Mouse (Mus musculus): ENCODE results near the gene Tfpt.
"Not testable (repeated sequence)": the region's sequence is repeated elsewhere in the genome, so short reads cannot be mapped to it uniquely, and the experiment has no call there.

Gene Tfpt

DNA sequence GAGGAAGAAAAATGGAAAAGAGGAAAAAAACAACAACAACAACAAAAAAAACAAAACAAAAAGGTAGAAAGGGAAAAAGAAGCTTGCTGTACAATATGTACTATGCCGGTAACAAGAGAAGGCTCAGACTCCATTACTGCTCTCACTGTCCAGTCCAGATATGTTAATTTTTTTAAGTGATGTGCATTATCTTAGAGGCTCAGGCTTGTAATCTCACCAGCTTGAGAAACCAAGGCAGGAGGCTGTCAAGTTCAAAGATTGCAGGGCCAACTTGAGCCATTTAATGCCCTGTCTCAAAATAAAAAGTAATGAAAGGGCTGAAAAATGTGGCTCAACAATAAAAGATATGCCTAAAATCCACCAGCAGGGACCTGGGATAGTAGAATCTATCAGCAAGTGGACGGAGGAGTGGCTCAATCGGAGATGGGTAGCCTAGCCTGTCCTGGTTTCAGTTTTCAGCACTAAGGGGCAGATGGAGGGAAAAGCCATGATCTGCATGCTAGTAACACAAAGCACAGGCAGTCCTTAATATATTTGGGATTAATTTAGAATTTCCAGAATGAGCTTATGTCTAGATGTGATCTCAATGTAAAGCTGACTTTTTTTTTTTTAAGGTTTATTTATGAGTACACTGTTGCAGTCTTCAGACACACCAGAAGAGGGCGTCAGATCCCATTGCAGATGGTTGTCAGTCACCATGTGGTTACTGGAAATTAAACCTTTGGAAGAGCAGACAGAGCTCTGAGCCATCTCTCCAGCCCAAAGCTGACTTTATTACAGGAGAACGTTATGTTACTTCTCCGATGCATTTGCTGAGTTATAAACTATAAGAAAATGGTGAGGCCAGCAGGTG, 13.1 kb downstream of the Tfpt start:
- DNase-seq, result no peak

DNA sequence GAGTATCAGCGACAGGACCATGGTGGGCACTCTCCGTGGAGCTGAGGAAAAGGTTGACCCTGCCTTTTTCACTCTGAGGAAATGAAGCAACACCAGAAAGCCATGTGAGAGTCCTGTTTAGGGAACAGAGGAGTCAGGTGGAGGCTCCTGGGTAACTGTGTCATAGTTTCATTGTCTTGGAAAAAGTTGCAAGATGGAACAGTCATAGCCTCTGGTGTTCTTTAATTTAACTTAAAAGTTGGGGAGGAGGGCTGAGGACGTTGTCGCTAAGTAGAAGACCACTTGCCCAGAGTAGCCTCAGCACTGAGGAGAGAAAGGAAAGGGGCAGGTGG, 13.7 kb downstream of the Tfpt start, which contains the start of gene Oscar:
TSS of gene Oscar (minus strand) at position 101 of the 332 bp plus-strand sequence.
- no peak for DNase-seq

DNA sequence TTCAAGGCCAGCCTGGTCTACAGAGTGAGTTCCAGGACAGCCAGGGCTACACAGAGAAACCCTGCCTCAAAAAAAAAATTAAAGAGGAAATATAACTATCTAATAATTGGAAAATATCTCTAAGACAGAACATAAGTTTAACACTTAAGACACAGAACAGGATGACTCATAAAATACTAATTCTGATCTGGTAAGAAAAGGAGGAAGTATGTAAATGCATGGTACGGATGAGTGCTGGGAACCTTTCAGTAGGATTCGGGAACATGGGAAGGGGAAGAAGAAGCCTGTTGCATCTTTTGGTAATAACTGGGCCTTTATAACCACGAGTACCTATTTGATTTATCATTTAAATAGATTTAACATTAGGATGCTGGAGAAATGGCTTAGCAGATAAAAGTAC, 15.7 kb downstream of the Tfpt start:
- no peak for DNase-seq

DNA sequence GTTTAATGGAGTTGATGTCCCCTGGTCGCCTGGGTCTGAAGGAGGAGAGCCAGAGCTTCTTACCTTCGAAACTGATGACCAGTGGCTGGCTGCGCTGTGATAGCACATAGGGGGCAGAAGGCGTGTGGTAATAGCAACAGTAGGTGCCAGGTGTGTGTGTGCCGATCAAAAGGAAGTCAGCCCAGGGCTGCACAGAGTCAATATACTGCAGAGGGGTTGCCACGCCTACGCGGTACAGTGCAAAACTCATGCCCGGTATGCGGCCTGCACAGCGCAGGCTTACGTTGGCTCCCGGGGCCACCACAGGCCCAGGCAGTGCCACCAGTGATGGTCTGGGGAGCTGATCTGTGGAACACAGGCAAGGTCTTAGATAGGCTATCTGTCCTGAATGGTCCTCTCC, 18.7 kb downstream of the Tfpt start:
- no peak for DNase-seq

DNA sequence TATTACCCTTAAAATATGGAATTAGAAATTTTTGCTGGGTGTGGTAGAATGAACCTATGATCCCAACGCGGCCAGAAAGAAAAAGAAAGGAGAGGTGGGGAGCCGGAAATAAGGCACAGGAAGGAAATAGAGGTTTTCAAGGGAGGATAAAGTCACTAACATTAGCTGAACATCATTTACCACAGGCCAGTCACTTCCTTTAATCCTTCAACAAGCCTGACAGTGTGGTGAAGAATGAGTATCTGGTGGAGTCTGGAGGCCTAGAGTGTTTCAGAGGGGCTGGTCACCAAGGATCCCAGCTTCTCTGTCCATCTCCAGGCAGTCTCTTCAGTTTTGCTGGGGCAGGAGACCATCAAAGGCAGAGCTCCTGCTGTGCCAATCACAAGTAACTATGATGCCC, 19.3 kb downstream of the Tfpt start:
- DNase-seq, result no peak

DNA sequence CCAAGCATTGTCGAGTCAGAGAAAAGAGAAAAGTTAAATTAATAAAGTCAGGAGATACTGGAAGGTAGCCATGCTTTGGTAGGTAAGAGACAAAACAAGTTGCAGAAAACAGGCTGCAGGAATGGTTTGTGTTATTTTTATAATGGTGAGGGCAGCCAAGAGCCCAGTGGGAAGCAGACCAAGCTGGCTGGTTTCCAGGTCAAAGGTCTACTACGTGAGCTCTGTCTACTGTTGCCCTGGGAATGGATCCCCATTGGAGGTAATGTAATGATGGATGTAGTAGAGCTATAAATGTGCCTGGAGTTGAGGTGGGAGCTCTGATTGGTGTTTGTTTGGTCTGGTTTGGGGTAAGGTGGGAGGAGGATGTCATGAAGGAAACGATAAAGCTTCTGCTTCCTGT, 20.6 kb downstream of the Tfpt start:
- DNase-seq, result peak; percentile 79

DNA sequence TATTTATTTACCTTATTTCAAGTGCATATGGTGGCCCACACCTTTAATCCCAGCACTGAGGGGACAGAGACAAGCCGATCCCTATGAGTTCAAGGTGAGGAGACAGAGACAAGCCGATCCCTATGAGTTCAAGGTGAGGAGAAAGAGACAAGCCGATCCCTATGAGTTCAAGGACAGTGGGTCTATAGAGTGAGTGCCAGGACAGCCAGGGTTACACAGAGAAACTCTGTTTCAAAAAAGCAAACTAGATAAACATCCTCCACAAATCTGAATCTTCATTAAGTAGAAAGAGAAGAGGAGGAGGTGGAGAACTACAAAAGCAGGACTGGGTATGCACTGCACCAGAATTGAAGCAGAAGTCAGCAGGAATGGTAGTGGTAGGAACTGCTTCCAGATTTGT, 21.1 kb downstream of the Tfpt start:
- no peak for DNase-seq

DNA sequence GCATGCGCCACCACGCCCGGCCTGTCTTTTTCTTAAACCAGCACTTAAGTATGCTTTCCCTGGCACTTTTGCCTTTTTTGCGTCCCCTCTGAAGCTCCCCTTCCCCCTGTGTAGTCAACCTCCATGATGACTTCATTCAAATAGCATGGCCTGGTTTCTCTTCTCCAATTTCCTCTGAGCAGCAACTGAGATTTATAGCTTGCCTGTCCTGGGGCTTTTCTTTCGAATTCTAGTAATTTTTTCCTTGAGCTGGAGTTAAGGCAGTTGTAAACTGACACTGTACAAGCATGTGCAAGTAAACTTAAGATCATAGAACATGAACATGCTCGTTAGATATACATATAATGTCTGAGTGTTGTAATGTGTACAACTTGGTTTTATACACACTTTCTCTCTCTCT, 22.3 kb downstream of the Tfpt start:
- no peak for DNase-seq

DNA sequence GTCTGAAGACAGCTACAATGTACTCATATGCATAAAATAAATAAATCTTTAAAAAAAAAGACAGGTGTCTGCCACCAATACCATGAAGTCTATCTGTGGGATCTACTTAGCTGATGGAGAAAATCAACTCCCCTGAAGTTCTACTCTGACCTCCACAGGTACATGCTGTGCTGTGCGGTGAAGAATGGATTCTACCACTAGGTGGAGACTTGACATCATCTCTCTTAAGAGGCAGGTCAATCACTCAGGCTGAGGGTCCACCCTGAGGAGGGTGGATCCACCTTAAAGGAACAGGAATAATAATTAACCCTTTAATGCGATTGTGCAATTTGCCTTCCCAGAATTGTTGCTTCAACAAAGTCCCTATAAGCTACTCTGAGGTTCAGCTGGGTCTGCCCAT, 22.9 kb downstream of the Tfpt start:
- peak; percentile 36 for DNase-seq

DNA sequence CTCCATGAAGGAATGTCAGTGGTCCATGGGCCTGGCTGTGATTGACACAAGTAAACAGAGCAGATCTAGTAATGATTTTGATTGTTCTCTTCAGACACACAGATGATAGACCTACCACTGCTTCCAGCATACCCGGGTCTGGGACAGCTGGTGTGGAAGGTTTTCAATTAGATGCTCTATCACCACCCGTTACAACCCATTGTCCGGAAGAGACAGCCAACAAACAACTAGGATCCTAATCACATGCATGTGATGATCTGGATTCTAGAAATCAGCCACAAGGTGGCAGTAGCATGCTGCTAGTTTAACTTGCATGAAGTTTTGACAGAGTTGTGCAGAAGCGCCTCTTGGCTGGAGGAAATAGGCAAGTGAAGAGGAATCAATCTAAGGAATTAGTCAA, 28.6 kb downstream of the Tfpt start:
- peak; percentile 66 for DNase-seq

DNA sequence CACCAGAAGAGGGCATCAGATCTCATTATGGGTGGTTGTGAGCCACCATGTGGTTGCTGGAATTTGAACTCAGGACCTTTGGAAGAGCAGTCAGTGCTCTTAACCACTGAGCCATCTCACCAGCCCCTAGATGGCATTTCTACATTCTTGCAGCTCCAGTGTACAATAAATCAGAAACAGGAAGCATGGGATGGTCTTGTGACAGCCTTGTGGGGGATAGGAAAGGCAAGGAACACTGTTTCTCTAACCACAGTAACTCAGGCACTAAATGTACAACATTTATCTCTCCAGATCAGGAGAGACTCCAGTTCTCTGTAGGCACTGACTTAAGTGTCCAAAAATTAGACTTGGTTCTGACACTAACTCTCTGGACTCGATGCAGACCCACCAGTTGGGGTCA, 32.0 kb downstream of the Tfpt start:
- not testable (repeated sequence) for DNase-seq

DNA sequence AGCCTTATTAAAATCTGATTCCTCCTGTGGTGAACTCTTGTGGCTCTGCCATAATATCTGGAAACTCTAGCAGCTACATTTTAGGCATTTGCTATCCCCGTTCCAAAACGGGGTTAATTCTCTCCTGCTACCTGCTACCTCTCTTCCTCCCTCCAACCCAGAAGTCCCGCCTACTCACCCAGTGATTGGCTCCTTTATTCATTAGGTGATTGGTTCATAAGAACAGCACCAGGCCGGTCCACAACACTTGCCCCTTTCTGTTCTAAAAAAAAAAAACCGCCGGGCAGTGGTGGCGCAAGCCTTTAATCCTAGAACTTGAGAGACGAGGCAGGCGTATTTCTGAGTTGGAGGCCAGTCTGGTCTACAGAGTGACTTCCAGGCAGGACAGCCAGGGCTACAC, 34.6 kb downstream of the Tfpt start:
- peak; percentile 43 for DNase-seq

DNA sequence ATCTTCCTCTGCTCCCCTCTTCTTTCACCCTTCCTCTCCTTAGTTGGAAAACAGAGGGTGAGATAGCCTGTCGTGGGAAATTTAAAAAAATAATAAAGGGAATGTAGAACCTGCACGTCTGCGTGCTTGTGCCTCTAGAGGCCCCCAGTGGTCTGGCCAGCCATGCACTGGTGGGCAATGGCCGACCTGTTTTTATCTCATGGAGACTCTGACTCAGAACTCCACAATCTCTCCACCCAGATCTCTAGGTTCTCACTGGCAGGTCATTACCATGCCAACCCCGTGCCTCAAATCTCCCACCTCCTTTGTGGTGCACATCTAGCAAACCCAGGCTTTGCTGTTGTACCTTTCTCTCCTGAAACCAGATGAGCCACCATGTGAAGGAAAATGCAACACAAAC, 35.0 kb downstream of the Tfpt start:
- DNase-seq, result no peak

DNA sequence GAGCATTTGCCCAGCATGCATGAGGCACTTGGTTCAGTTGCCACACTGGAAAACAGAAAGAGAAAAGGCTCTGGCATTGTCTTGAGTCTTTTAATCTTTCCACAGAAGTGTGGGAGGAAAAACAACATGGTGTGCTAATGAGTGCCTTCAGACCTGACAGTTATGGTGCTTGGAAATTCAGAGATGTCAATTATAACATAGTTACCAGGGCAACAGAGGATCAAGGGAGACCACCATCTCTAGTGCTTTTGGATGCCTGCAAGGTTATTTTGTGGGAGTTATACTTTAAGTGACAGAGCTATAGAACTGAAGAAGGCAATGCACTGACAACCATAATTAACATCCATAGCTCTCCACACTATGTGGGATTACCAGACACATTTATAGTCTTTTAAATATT, 35.9 kb downstream of the Tfpt start:
- DNase-seq, result no peak

DNA sequence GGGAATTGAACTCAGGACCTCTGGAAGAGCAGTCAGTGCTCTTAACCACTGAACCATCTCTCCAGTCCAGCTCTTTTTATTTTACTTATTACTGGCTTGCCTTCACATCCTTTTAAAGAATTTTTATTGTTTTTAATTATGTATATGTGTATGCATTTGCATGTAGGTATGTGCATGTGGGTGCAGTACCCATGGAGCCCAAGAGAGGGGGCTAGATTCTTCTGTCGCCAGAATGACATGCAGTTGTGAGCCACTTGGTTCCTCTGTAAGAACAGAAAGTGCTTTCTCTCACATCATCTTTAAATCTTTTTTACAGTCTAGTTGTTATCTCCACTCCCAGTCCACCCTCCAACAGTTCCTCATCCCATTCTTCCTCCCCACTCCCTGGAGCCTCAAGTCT, 38.2 kb downstream of the Tfpt start:
- DNase-seq, result no peak

DNA sequence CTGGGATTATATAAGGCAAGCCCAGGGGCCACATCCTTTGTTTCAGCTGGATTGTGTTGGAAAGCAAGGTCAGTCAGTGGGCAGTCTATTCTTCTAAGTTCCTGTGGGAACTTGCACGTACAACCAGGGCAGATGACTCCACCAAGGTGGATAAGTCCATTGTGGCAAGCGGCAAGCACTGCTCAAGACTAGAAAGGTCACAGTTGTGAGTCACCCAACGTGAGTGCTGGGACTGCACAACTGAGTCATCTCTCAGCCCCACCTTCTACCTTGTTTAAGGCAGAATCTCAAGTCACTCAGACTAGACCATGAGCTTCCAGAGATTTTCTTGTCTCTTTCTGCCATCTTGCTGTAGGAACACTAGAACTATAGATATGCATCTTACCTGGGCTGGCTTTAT, 39.2 kb downstream of the Tfpt start:
- DNase-seq, result no peak

DNA sequence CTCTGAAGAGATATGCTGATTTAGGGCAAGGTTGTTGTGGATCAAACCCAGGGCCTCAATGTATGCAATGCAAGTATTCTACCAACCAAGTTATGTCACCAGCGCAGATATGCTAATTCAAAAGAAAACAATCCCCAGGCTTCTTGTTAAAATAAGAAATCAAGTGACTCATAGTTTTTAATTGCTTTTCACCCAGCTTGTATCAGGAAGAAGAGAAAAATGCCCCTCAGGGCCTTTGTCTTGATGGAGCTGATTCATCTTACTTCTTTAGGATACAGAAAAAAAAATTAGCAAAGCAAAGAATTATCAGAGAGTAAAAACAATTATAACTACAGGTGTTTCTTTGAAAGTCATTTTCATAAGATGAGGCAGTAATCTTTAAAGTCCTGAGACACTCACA, 42.4 kb downstream of the Tfpt start:
- DNase-seq, result no peak

DNA sequence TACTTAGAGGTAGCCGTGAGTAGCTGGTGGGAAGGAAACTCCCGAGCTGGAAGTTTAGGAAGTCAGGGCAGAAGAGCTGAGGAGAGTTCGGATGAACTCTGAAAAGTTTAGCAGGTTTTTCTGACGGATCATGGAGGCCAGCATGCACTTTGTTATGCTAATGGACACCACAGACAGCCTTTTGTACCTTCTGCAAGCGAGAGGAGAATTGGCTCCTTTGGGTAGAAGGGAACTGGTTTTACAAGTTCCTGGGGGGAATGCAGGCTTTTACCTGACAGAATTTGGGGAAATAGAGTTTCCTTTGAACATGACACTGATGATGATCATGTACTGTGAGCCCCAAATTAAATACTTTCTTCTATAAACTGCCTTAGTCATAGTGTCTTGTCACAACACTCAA, 43.5 kb downstream of the Tfpt start:
- DNase-seq, result no peak

DNA sequence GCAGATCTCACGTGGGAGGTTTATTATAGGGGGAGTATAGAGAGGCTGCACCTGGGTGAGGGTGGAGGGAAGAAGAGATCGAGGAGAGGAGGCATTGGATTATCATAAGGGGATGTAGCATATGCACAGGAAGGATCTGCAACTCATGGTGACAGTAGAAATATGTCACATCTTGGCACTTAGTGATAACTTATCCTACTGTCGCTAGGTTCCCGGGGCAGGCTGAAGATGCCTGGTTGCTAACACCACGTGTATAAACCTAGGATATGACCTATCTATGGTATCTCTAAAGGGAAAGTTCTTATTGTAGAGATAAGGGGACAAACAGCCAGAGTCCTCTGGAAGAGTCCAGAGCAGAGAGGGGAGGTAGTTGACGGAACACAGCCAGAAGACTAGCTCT, 44.0 kb downstream of the Tfpt start:
- DNase-seq, result no peak

DNA sequence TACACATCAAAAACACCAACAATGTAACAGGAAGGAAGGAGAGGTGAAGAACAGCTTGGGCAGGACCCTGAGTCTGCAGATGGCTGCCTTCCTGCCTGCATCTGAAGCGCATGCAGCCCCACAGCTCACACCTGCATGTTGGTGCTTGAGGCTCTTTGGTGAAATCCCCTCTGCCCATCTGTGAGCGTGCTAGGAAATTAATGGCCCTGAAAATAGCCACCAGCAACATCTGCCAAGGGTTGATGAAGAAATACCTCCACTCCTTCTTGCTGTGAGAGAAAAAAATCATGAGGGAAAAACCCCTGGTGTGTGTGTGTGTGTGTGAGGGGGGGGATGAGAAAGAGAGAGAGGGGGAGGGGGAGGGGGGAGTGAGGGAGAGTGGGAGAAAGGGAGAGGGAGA, 49.7 kb downstream of the Tfpt start:
- DNase-seq, result no peak

DNA sequence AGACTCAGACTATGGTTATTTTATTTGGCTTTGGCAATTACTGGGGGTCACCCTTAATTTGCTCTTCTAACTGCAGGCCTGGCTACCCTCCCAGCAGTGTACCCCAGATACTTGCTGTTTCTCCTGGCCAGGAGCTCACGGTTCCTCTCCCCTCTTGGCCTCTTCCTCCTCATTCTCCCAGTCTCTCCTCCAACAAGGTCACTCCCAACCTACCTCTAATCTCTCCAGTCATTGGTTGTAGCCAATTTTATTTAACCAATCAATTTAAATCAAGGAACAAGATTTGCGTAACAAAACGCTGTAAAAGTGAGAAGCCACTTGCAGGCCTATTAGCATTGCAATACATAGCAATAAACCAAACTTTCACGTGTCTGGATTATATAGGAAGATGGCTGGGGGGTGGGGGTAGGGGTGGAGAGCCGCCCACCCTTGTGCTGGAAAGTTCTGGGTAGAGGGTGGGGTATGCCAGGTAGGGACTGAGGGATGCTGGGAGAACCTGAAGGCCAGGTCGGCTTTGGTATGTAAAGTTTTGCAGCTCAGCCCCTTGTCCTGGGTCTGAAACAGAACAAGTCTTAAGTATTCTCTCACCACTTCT, 50.7 kb downstream of the Tfpt start:
- no peak for DNase-seq

DNA sequence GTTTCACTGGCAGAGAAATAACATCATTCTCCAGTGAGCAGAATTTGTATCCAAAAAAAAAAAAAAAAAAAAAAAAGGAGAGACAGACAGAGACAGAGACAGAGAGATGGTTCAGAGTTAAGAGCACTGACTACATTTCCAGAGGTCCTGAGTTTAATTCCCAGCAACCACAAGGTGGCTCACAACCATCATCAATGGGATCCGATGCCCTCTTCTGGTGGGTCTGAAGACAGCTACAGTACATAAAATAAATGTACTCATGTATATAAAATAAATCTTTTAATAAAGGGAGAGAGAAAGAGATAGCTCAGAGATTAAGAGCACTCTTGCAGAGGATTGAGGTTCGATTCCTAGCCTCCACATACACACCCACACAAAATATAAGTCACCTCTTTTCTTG, 51.5 kb downstream of the Tfpt start:
- DNase-seq, result no peak

DNA sequence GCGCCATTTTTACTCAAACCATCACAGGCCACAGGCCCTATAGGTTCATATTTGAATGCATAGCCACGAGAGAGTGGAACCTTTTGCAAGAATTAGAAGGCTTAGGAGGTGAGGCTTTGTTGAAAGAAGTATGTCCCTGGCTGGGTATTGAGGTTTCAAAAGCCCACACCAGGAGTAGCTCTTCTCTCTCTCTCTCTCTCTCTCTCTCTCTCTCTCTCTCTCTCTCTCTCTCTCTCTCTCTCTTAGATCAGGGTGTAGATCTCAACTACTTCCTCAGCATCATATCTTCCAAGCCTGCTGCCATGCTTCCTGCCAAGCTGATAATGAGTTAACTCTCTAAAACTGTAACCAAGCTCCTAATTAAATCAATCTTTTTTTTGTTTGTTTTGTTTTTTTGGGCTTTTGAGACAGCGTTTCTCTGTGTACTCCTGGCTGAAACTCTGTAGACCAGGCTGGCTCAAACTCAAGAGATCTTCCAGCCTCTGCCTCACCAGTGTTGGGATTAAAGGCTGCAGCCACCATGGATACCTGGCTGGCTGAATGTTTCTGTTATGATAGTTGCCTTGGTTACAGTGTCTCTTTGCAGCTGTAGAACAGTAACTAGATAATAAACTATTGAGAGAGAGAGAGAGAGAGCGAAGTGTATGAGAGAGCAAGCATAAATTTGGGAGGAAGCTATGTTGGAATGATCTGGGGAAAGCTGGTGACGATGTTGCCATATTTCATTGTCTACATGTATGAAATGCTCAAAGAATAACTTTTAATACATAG, 53.2 kb downstream of the Tfpt start:
- DNase-seq, result no peak

DNA sequence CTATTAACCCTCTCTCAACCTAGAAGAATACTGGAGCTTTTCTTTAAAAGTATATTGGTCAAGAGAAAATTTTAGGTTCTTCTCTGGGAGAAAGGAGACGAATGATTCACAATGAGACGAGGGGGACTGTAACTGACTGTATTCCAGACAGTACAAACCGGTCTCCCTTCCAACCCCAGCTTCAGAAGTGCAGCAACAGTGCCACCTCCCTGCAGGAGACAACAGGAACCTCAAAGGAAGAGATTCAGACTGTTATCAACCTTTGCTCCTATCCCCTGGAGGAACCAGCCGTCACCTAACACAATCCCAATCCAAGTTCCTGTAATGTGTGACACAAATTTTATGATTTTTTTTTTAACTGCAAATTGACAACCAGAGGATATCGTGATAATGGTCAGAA, 55.5 kb downstream of the Tfpt start:
- DNase-seq, result no peak
